Mouse (Mus musculus) CH12.LX (cell line): Measurements from ENCODE around the gene Fam193b. TPM values are rescaled to one million over a fixed set of nuclear protein-coding genes. Genes with fewer than 3 reads are reported as not detected.

Source experiments
- DNase-seq: peaks from one replicate; pipeline ENCODE4 v3.0.0-alpha.2; 2013; ENCODE audit errors: extremely low read depth
- H3K27ac ChIP-seq: 2 replicates; pipeline ENCODE4 v1.5.1; 2012; ENCODE audit warnings: low read depth, mild to moderate bottlenecking, control low read depth, moderate library complexity; ENCODE audit not compliant: insufficient read depth
- H3K27me3 ChIP-seq: replicated peaks from 2 replicates; pipeline ENCODE3; 2012; ENCODE audit warnings: inconsistent platforms
- H3K36me3 ChIP-seq, 2 experiments: replicated peaks in 1 of 2; 2 replicates each; pipeline versions ENCODE3 to v1.6.1; 2012; ENCODE audit warnings: inconsistent platforms in 1 of 2, low read length in 1 of 2, mild to moderate bottlenecking in 1 of 2, mixed read lengths in 1 of 2, moderate library complexity in 1 of 2; ENCODE audit not compliant: control insufficient read depth in 1 of 2, insufficient read depth in 1 of 2
- H3K4me1 ChIP-seq, 2 experiments: 2 replicates each; pipeline ENCODE4 v1.6.1; 2012; ENCODE audit warnings: inconsistent platforms in 1 of 2, moderate library complexity in 1 of 2; ENCODE audit not compliant: insufficient read depth in 2 of 2, control insufficient read depth in 1 of 2
- H3K4me2 ChIP-seq: 2 replicates; pipeline ENCODE4 v1.6.1; 2012; ENCODE audit warnings: low read depth, mild to moderate bottlenecking, control low read depth; ENCODE audit not compliant: poor library complexity, insufficient read depth, severe bottlenecking
- H3K4me3 ChIP-seq, 3 experiments: fragments of 150-350 bp in 1 of 3; sonication (generic) in 1 of 3; replicated peaks in 1 of 3; 2 replicates each; pipeline versions ENCODE3 to v1.5.1; 2011 to 2012; ENCODE audit warnings: low read depth in 2 of 3, low read length in 2 of 3, mild to moderate bottlenecking in 2 of 3, moderate library complexity in 2 of 3, control low read depth in 1 of 3, improper control_type of control experiment in 1 of 3, inconsistent platforms in 1 of 3, mixed read lengths in 1 of 3; ENCODE audit not compliant: poor library complexity in 1 of 3
- H3K79me2 ChIP-seq: replicated peaks from 2 replicates; pipeline ENCODE4 v1.6.1; 2012; ENCODE audit warnings: mild to moderate bottlenecking, moderate library complexity; ENCODE audit not compliant: control insufficient read depth, poor library complexity, insufficient read depth, severe bottlenecking; ENCODE audit errors: extremely low read depth
- H3K9ac ChIP-seq: 2 replicates; pipeline ENCODE4 v1.6.1; 2012; ENCODE audit warnings: low read depth, mild to moderate bottlenecking, control low read depth, moderate library complexity; ENCODE audit not compliant: insufficient read depth
- H3K9me3 ChIP-seq: replicated peaks from 2 replicates; pipeline ENCODE3; 2012; ENCODE audit warnings: low read length, inconsistent platforms, mixed read lengths
- BHLHE40 ChIP-seq: IDR thresholded peaks from 2 replicates; pipeline ENCODE4 v1.6.1; 2011; ENCODE audit warnings: mild to moderate bottlenecking, low read depth, low read length, improper control_type of control experiment
- ETS1 ChIP-seq: conservative IDR thresholded peaks from 2 replicates; pipeline ENCODE4 v1.6.1; 2012; ENCODE audit warnings: low read depth, mild to moderate bottlenecking, inconsistent platforms, low read length, improper control_type of control experiment, moderate library complexity
- HCFC1 ChIP-seq: IDR thresholded peaks from 2 replicates; pipeline ENCODE4 v1.6.1; 2012; ENCODE audit warnings: low read depth, mild to moderate bottlenecking, inconsistent platforms, low read length, improper control_type of control experiment
- IRF4 ChIP-seq: IDR thresholded peaks from 2 replicates; pipeline ENCODE4 v1.6.1; 2014; ENCODE audit warnings: low read depth, mild to moderate bottlenecking, inconsistent platforms, low read length, improper control_type of control experiment
- MAX ChIP-seq: IDR thresholded peaks from 2 replicates; pipeline ENCODE4 v1.6.1; 2011; ENCODE audit warnings: low read length, improper control_type of control experiment
- MEF2A ChIP-seq: IDR thresholded peaks from 2 replicates; pipeline ENCODE4 v1.6.1; 2014; ENCODE audit warnings: low read depth, mild to moderate bottlenecking, inconsistent platforms, low read length, improper control_type of control experiment, borderline replicate concordance
- MYC ChIP-seq: IDR thresholded peaks from 2 replicates; pipeline ENCODE4 v1.6.1; 2011; ENCODE audit warnings: low read depth, mild to moderate bottlenecking, improper control_type of control experiment, low read length
- RAD21 ChIP-seq: IDR thresholded peaks from 2 replicates; pipeline ENCODE4 v1.6.1; 2011; ENCODE audit warnings: low read depth, mild to moderate bottlenecking, low read length, improper control_type of control experiment, moderate library complexity
- SMC3 ChIP-seq: IDR thresholded peaks from 2 replicates; pipeline ENCODE4 v1.6.1; 2011; ENCODE audit warnings: low read depth, low read length, improper control_type of control experiment
- TBP ChIP-seq: conservative IDR thresholded peaks from 2 replicates; pipeline ENCODE4 v1.6.1; 2011; ENCODE audit warnings: low read depth, low read length, improper control_type of control experiment
- UBTF ChIP-seq: IDR thresholded peaks from 2 replicates; pipeline ENCODE4 v1.6.1; 2012; ENCODE audit warnings: low read depth, mild to moderate bottlenecking, inconsistent platforms, low read length, improper control_type of control experiment, moderate library complexity
- USF1 ChIP-seq: IDR thresholded peaks from 2 replicates; pipeline ENCODE4 v1.6.1; 2014; ENCODE audit warnings: low read depth, mild to moderate bottlenecking, inconsistent platforms, low read length, improper control_type of control experiment
- USF2 ChIP-seq: conservative IDR thresholded peaks from 2 replicates; pipeline ENCODE4 v1.6.1; 2011; ENCODE audit warnings: low read depth, low read length, improper control_type of control experiment
- ZNF384 ChIP-seq: IDR thresholded peaks from 2 replicates; pipeline ENCODE4 v1.6.1; 2012; ENCODE audit warnings: low read depth, low read length, improper control_type of control experiment, inconsistent platforms
- dilution Hi-C: fragments of 300-500 bp; cut with MboI; formaldehyde crosslinking; loops from 2 replicates; pipeline ENCODE4 v1.14.3; 2020; ENCODE audit warnings: low sequenced_read_pairs; ENCODE audit not compliant: extremely low pct_unique_long_range_greater_than_20kb, extremely low pct_ligation_motif_present
- in situ Hi-C: fragments of 300-500 bp; cut with MboI; formaldehyde crosslinking; loops from 3 replicates; pipeline ENCODE4 v1.14.3; 2019; ENCODE audit warnings: low sequenced_read_pairs, low pct_ligation_motif_present, low pct_unique_long_range_greater_than_20kb, mixed read lengths
- polyA plus RNA-seq: library from polyadenylated mRNA; unstranded; fragments of >175 nt; gene quantifications from 2 replicates; pipeline ENCODE4 v1.2.1, GENCODE M21; 2012; ENCODE audit warnings: low read depth; ENCODE audit not compliant: insufficient read length
- total RNA-seq, 2 experiments: library from RNA; depleted of rRNA; stranded (reverse); fragments of 300-350 nt in 1 of 2; fragments of >200 nt in 1 of 2; gene quantifications; 2 replicates each; pipeline ENCODE4 v1.2.3; 2012 to 2014

Fam193b gene
- total and polyA plus RNA-seq, 3 experiments = 9.2 to 22.4 (median 17.9) TPM

- TF ChIP-seq SMC3 (no peak), MAX (no peak), RAD21 (no peak), TBP (no peak), MEF2A (no peak), HCFC1 (no peak), MYC (no peak), USF1 (no peak), BHLHE40 (no peak)
- in situ Hi-C loops = no loop called here
- peaks cover 65 to 66% of the 10 kb centered on the region in 2 experiments for H3K36me3 ChIP-seq
- peak overlapping the region; percentile 99 for H3K27ac ChIP-seq
- H3K9me3 ChIP-seq = no peaks in the 10 kb centered on the region
- no peaks in the 10 kb centered on the region for H3K27me3 ChIP-seq
- DNase-seq = no peak
- H3K4me2 ChIP-seq = peak overlapping the region; percentile 67
- dilution Hi-C loops = no loop called here
- peak overlapping the region; percentile 60 to 84 (median 80) for H3K4me3 ChIP-seq
- H3K4me1 ChIP-seq = peaks cover 33 to 57% of the 10 kb centered on the region in 2 experiments
- peaks cover 2% of the 10 kb centered on the region; the same call in 1 of the 2 replicates for H3K79me2 ChIP-seq
- H3K9ac ChIP-seq = peak overlapping the region; percentile 94
These were observed 43.7 kb downstream of the Fam193b start for GRCm38 (mm10) chr13:55527212-55527611.

DNA sequence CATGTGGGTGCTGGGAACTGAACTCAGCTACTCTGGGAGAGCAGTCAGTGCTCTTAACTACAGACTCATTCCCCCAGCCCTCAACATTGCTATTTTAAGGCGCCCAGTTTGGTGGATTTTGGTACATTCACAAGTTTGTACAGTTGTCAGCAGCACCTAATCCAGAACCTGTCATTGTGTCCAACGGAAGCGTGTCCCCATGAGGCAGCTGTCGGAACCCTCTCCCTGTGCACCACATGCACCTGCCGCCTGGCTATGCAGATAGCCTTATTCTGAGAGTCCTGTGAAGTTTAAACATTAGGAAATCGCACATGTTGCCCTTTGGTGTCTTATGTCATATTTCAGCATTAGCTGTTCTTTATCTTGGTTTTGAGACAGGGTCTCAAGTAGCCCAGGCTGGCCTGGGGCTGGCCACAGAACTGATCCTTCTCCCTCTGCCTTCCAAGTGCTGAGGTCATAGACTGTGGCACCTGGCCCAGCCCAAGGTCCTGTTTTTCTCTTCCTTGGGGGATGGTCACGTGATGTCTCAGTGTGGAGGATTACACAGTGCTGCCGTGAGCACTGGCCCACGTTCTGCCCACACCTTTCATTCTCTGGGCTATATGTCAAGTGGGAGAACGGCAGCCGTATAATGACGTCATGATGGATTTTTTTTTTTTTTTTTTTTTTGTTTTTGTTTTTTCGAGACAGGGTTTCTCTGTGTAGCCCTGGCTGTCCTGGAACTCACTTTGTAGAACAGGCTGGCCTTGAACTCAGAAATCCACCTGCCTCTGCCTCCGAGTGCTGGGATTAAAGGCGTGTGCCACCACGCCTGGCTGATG is 45.0 kb downstream of the Fam193b start:
- Histone ChIP-seq H3K27me3 (no peaks in the 10 kb centered on the region), H3K9me3 (peaks cover under 1% of the 10 kb centered on the region), H3K27ac (no peak overlapping the region), H3K4me3 (no peak overlapping the region), H3K79me2 (peaks cover 2% of the 10 kb centered on the region; the same call in 1 of the 2 replicates), H3K4me2 (no peak overlapping the region), H3K9ac (no peak overlapping the region), H3K36me3 (peaks cover 52 to 55% of the 10 kb centered on the region in 2 experiments), H3K4me1 (peaks cover 32 to 49% of the 10 kb centered on the region in 2 experiments)
- in situ Hi-C loops (no loop called here), dilution Hi-C loops (no loop called here)
- TF ChIP-seq USF1 (peak; percentile 41), ETS1 (0 out of 2 replicates have a peak, but pooled peaks have one; percentile 10), USF2 (peak; percentile 25), BHLHE40 (peak; percentile 45; the same call in 1 of the 2 replicates), UBTF (no peak), ZNF384 (peak; percentile 62), IRF4 (no peak)
- peak; percentile 37 for DNase-seq
